Mouse (Mus musculus) midbrain, embryonic 12.5 days (tissue): ENCODE results near the gene Mroh2a. TPM values are rescaled to one million over a fixed set of nuclear protein-coding genes. Genes with fewer than 3 reads are reported as not detected.

Source experiments
- ATAC-seq: fragments of 200-750 bp; cut with Nextera tagmentation; 2 replicates; pipeline ENCODE4 v1.8.0; 2017; ENCODE audit warnings: low read depth, moderate TSS enrichment, moderate library complexity; ENCODE audit not compliant: low FRiP score
- H3K27ac ChIP-seq: fragments of 300-500 bp; sonication (generic); replicated peaks from 2 replicates; pipeline ENCODE4 v1.5.1; 2016; ENCODE audit warnings: mild to moderate bottlenecking
- H3K27me3 ChIP-seq: fragments of 300-500 bp; sonication (generic); 2 replicates; pipeline ENCODE4 v1.6.1; 2016; ENCODE audit warnings: mild to moderate bottlenecking
- H3K36me3 ChIP-seq: fragments of 300-500 bp; sonication (generic); 2 replicates; pipeline ENCODE4 v1.6.1; 2016
- H3K4me1 ChIP-seq: fragments of 300-500 bp; sonication (generic); 2 replicates; pipeline ENCODE4 v1.6.1; 2016
- H3K4me2 ChIP-seq: fragments of 300-500 bp; sonication (generic); replicated peaks from 2 replicates; pipeline ENCODE4 v1.6.1; 2016; ENCODE audit warnings: mild to moderate bottlenecking, moderate library complexity
- H3K4me3 ChIP-seq: fragments of 300-500 bp; sonication (generic); 2 replicates; pipeline ENCODE4 v1.5.1; 2016; ENCODE audit warnings: mild to moderate bottlenecking
- H3K9ac ChIP-seq: fragments of 300-500 bp; sonication (generic); replicated peaks from 2 replicates; pipeline ENCODE4 v1.6.1; 2016; ENCODE audit warnings: mild to moderate bottlenecking, moderate library complexity
- H3K9me3 ChIP-seq: fragments of 300-500 bp; sonication (generic); 2 replicates; pipeline ENCODE4 v1.6.1; 2016; ENCODE audit warnings: mild to moderate bottlenecking
- WGBS: fragments of 180-500 bp; shearing (Covaris S2); methylation state at CpG from one replicate; pipeline ENCODE4 v1.1.7; 2016; 5-methylcytosine and 5-hydroxymethylcytosine counted together
- polyA plus RNA-seq: library from polyadenylated mRNA; unstranded; fragments of >200 nt; fragmentation: Nextera tagmentation; extraction: Ambion mirVana; gene quantifications from 2 replicates; pipeline ENCODE4 v1.2.1, GENCODE M21; 2016

Gene Mroh2a
- polyA plus RNA-seq, 1 experiment from 2014 or later = 1.6 TPM

DNA sequence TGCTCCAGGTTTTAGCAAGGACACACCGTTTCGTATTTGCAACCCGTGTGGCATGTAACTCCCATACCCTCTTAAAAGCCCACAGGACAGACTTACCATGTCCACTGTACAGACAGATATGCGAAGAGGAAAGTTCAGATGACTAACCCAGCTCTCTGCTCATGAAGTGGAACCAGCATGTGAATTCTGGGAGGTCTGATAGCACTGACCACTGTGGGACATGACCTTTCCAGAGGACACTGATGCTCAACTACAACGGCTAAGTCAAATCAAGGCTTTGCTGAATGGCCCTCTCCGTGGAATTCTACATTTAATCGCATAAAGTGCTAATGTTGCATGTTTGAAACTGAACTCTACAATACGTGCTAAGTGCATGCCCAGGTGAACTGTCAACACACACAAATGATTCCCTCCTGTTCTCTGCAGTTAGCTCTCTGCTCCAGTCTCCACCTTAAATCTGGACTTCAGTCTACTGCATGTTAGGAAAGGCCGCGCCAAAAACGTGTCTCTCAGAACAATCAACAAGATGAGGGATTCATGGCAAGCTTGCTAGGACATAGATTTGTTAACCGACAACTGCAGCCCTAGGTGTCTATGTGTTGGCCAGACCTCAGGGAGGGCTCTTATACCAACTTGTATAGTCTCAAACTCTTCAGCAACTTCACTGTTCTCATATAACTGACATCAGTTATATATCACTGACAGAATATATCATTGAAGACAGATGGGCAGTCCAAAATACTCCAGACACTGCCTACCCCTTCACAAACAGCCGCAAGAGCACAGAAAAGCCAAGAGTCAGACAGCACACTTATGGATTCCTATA lies 49.1 kb downstream of the Mroh2a start:
- Histone ChIP-seq H3K4me1 (peaks cover 16% of the 10 kb centered on the region), H3K27ac (no peak overlapping the region), H3K4me2 (peak overlapping the region; percentile 53), H3K4me3 (peak overlapping the region; percentile 49), H3K36me3 (peaks cover 39% of the 10 kb centered on the region), H3K9me3 (no peaks in the 10 kb centered on the region), H3K9ac (peak overlapping the region; percentile 72), H3K27me3 (no peaks in the 10 kb centered on the region)
- WGBS = 69% methylated on average over 13 of the region's 13 CpGs
- no peak for ATAC-seq

- 30% methylated on average over 10 of the region's 10 CpGs for WGBS
- Histone ChIP-seq H3K9me3 (peaks cover 3% of the 10 kb centered on the region), H3K4me3 (peak overlapping the region; percentile 49), H3K4me2 (peak overlapping the region; percentile 53), H3K27me3 (no peaks in the 10 kb centered on the region), H3K36me3 (peaks cover 34% of the 10 kb centered on the region), H3K27ac (peak overlapping the region; percentile 68), H3K9ac (peak overlapping the region; percentile 72), H3K4me1 (peaks cover 16% of the 10 kb centered on the region)
- ATAC-seq = peak; percentile 47
Observed at GRCm38 (mm10) chr1:88276524-88277097, 49.8 kb downstream of the Mroh2a start.

- H3K9me3 ChIP-seq = peaks cover 9% of the 10 kb centered on the region
- peak; percentile 96 for ATAC-seq
- H3K4me2 ChIP-seq = peak within 1 kb of the TSS; percentile 53
- H3K27ac ChIP-seq = peak within 1 kb of the TSS; percentile 68
- peak within 1 kb of the TSS; percentile 49 for H3K4me3 ChIP-seq
- H3K4me1 ChIP-seq = peaks cover 16% of the 10 kb centered on the region
- H3K36me3 ChIP-seq = peaks cover 27% of the 10 kb centered on the region
- H3K9ac ChIP-seq = peak within 1 kb of the TSS; percentile 72
- no peaks in the 10 kb centered on the region for H3K27me3 ChIP-seq
- 1% methylated on average over 50 of the region's 50 CpGs for WGBS
Observed at GRCm38 (mm10) chr1:88277098-88277817, 50.5 kb downstream of the Mroh2a start, which contains the start of the genes Hjurp and Trpm8. Gene Hjurp, minus strand, starts transcription at chr1:88277633. Gene Trpm8, plus strand, starts transcription at chr1:88277661.

GRCm38 (mm10) chr1:88277818-88278511 lies 51.2 kb downstream of the Mroh2a start:
- Histone ChIP-seq H3K9me3 (peaks cover 16% of the 10 kb centered on the region), H3K36me3 (peaks cover 20% of the 10 kb centered on the region), H3K9ac (peak overlapping the region; percentile 72), H3K4me1 (peaks cover 16% of the 10 kb centered on the region), H3K27ac (no peak overlapping the region), H3K4me2 (peak overlapping the region; percentile 53), H3K4me3 (peak overlapping the region; percentile 49), H3K27me3 (no peaks in the 10 kb centered on the region)
- 68% methylated on average over 18 of the region's 18 CpGs for WGBS
- ATAC-seq = peak; percentile 6

DNA sequence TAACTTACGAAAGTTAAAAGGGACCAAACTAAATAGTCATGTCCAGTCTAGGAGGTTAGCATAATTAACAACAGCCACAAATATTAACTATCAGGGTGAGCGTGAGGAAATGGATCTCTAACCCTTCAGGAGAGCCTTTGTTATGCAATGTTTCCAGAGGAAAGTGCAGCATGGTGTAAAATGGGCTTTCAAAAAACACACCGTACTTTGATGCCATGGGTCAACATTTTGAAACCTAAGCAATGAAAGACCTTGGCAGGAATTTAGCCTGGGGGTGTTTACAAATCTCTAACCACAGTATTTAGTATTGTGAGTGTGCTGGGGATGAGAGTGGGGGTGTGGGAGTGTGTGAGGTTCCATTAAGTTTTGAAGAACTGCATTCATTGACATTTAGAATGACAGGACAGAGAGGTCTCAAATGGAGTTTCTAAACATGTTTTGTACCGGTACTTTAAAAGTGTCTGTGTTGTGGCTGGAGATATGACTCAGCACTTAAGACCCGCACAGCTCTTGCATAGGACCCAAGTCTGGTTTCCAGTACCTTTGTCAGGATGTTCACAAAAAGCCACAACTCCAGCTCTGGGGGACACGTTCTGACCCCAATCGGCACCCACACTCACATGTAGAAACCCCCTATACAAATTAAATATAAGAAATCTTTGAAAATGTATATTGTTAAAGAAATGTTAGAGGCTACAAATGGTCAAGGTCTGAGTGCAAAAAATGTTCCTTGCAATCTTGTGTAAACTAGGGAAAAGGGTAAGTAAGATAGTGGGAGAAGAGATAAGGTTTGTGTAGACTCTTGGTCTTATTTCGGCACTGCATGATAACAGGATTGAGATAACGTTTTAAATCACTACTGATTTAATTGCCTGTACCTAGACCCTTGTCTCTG lies 52.6 kb downstream of the Mroh2a start:
- H3K9ac ChIP-seq = no peak overlapping the region
- ATAC-seq = no peak
- no peaks in the 10 kb centered on the region for H3K27me3 ChIP-seq
- WGBS = 70% methylated on average over 9 of the region's 9 CpGs
- peaks cover 16% of the 10 kb centered on the region for H3K4me1 ChIP-seq
- no peak overlapping the region for H3K4me2 ChIP-seq
- peaks cover 7% of the 10 kb centered on the region for H3K36me3 ChIP-seq
- peaks cover 29% of the 10 kb centered on the region for H3K9me3 ChIP-seq
- H3K27ac ChIP-seq = no peak overlapping the region
- H3K4me3 ChIP-seq = no peak overlapping the region

GRCm38 (mm10) chr1:88280006-88280690 lies 53.4 kb downstream of the Mroh2a start:
- Histone ChIP-seq H3K9me3 (peaks cover 37% of the 10 kb centered on the region), H3K27me3 (no peaks in the 10 kb centered on the region), H3K4me3 (no peak overlapping the region), H3K4me2 (no peak overlapping the region), H3K36me3 (0 out of 2 replicates have a peak, but pooled peaks cover under 1% of the 10 kb centered on the region), H3K27ac (no peak overlapping the region), H3K4me1 (peaks cover 16% of the 10 kb centered on the region), H3K9ac (no peak overlapping the region)
- no peak for ATAC-seq
- WGBS = 75% methylated on average over 15 of the region's 15 CpGs

GRCm38 (mm10) chr1:88282301-88282700 lies 55.5 kb downstream of the Mroh2a start:
- Histone ChIP-seq H3K4me2 (no peak overlapping the region), H3K27ac (no peak overlapping the region), H3K27me3 (no peaks in the 10 kb centered on the region), H3K9ac (no peak overlapping the region), H3K4me3 (no peak overlapping the region), H3K4me1 (no peaks in the 10 kb centered on the region), H3K9me3 (peaks cover 55% of the 10 kb centered on the region), H3K36me3 (no peaks in the 10 kb centered on the region)
- WGBS = 61% methylated on average over 3 of the region's 3 CpGs
- no peak for ATAC-seq

DNA sequence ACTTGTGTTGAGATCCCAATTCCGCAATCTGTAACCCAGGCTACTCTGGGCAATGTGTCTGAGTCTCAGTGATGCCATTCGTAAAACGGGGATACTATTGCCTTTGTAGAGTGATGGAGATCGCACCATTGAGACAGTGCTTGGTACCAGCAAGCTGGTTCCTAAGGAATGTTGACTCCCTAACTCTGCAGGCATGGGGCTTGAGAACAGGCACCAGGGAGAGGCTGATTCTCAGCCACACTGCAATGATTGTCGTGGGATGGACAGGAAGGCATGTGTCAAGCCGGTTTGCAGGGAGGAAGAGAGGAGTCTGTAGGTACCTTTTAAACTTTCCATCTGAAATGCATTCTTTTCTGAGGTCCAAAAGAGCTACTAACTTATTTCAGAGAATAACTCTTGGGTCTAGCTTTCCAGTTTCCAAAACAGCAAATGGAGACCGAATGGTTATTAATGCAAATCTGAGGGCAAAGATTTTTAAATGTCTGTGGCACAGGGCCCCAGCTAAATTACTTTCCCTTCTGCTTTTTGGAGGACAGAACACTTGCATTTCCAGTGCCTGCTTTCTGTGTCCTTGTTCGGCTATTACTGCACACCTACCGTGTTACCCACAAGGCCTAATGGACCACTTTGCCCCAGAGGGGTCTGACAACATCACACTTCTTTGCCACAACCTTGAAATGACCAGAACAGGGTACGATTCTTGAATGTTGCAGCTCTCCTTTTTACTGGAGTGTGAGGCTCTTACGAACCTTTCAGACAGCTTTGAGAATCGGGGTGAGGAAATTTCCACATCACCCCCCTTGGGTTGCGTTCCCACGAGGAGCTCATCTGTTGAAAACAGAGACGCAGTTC lies 56.8 kb downstream of the Mroh2a start:
- no peak overlapping the region for H3K9ac ChIP-seq
- WGBS = 81% methylated on average over 15 of the region's 15 CpGs
- no peak overlapping the region for H3K4me2 ChIP-seq
- H3K4me1 ChIP-seq = no peaks in the 10 kb centered on the region
- peaks cover 67% of the 10 kb centered on the region for H3K9me3 ChIP-seq
- H3K27ac ChIP-seq = no peak overlapping the region
- no peaks in the 10 kb centered on the region for H3K36me3 ChIP-seq
- H3K27me3 ChIP-seq = no peaks in the 10 kb centered on the region
- ATAC-seq = no peak
- no peak overlapping the region for H3K4me3 ChIP-seq

DNA sequence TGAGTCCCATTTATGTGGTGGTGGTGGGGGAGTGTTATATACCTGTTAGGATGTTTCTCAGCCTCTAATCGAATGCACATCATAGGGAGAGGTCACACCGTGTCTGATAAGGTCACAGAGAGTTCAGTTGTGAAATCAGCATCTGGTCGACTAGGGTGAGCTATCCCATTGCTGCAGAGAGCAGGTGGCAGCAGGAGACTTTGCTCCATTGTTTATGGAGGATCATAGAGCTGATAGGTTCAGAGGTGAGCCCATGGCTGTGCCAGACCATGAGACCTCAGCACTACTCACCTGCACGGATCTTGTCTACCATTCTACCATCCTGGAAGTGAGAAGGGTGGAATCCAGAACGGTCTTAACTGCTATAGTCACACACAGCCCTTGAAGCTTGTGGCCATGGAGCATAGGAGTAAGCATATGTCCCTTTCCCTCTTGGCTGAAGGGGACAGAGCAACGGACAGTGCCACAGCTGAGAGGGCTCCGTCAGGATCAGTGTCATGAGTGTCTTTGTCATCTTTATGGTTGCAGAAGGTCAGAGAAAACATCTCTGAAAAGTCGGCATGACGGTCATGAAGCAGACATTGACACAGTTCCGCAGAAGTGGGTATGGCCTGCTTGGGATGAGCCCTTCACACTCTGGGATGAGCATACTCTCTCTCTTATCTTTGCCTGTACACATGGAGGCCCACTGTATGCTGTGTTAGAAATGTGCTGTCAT lies 57.6 kb downstream of the Mroh2a start:
- H3K27me3 ChIP-seq = no peaks in the 10 kb centered on the region
- no peaks in the 10 kb centered on the region for H3K4me1 ChIP-seq
- peaks cover 72% of the 10 kb centered on the region for H3K9me3 ChIP-seq
- H3K36me3 ChIP-seq = no peaks in the 10 kb centered on the region
- H3K4me2 ChIP-seq = no peak overlapping the region
- H3K9ac ChIP-seq = no peak overlapping the region
- H3K4me3 ChIP-seq = no peak overlapping the region
- ATAC-seq = peak; percentile 28
- 65% methylated on average over 10 of the region's 10 CpGs for WGBS
- no peak overlapping the region for H3K27ac ChIP-seq
